Mouse (Mus musculus): ENCODE measurements at regions not wholly inside any gene's neighbourhood (a gene's known extent, or its start where the extent isn't known, plus 50 kb on each side); places are given as distances from the start of the nearest gene placed in this dataset.

GRCm38 (mm10) chr8:116289237-116289636 lies 215.5 kb upstream of the Dynlrb2 start:
- DNase-seq (ENCODE audit: low spot score), result no peak

GRCm38 (mm10) chr8:116283990-116284389 lies 220.8 kb upstream of the Dynlrb2 start:
- no peak for DNase-seq (ENCODE audit: low spot score)

- DNase-seq (ENCODE audit: low spot score), result no peak
Measured at GRCm38 (mm10) chr8:116282341-116282740, 222.4 kb upstream of the Dynlrb2 start.

GRCm38 (mm10) chr8:116275014-116275413 lies 229.8 kb upstream of the Dynlrb2 start:
- no peak for DNase-seq (ENCODE audit: low spot score)

GRCm38 (mm10) chr8:116271238-116271637 lies 233.5 kb upstream of the Dynlrb2 start:
- no peak for DNase-seq (ENCODE audit: low spot score)

- no peak for DNase-seq (ENCODE audit: low spot score)
Measured at GRCm38 (mm10) chr8:116269393-116269792, 235.4 kb upstream of the Dynlrb2 start.

GRCm38 (mm10) chr8:116268685-116269084 lies 236.1 kb upstream of the Dynlrb2 start:
- DNase-seq (ENCODE audit: low spot score), result no peak

- DNase-seq (ENCODE audit: low spot score), result no peak
Measured at GRCm38 (mm10) chr8:116268161-116268560, 236.6 kb upstream of the Dynlrb2 start.

- DNase-seq (ENCODE audit: low spot score), result no peak
Measured at GRCm38 (mm10) chr8:116267021-116267420, 237.8 kb upstream of the Dynlrb2 start.

- DNase-seq (ENCODE audit: low spot score), result no peak
Measured at GRCm38 (mm10) chr8:116265591-116265990, 239.2 kb upstream of the Dynlrb2 start.

GRCm38 (mm10) chr8:116264078-116264477 lies 240.7 kb upstream of the Dynlrb2 start:
- DNase-seq (ENCODE audit: low spot score), result no peak

GRCm38 (mm10) chr8:116261286-116261685 lies 243.5 kb upstream of the Dynlrb2 start:
- no peak for DNase-seq (ENCODE audit: low spot score)

- DNase-seq (ENCODE audit: low spot score), result no peak
Measured at GRCm38 (mm10) chr8:116255398-116255797, 249.4 kb upstream of the Dynlrb2 start.

- no peak for DNase-seq (ENCODE audit: low spot score)
Measured at GRCm38 (mm10) chr8:116252455-116253216, 252.1 kb upstream of the Dynlrb2 start.

- DNase-seq (ENCODE audit: low spot score), result no peak
Measured at GRCm38 (mm10) chr8:116248398-116248797, 256.4 kb upstream of the Dynlrb2 start.

GRCm38 (mm10) chr8:116243493-116243892 lies 261.3 kb upstream of the Dynlrb2 start:
- DNase-seq (ENCODE audit: low spot score), result no peak

- no peak for DNase-seq (ENCODE audit: low spot score)
Measured at GRCm38 (mm10) chr8:116242972-116243371, 261.8 kb upstream of the Dynlrb2 start.

- DNase-seq (ENCODE audit: low spot score), result no peak
Measured at GRCm38 (mm10) chr8:116241987-116242242, 262.9 kb upstream of the Dynlrb2 start.

- DNase-seq (ENCODE audit: low spot score), result no peak
Measured at GRCm38 (mm10) chr8:116241146-116241986, 263.4 kb upstream of the Dynlrb2 start.

- no peak for DNase-seq (ENCODE audit: low spot score)
Measured at GRCm38 (mm10) chr8:116238670-116239069, 266.1 kb upstream of the Dynlrb2 start.

- DNase-seq (ENCODE audit: low spot score), result peak; percentile 48
Measured at GRCm38 (mm10) chr8:116237561-116238100, 267.1 kb upstream of the Dynlrb2 start.

- DNase-seq (ENCODE audit: low spot score), result peak; percentile 62
Measured at GRCm38 (mm10) chr8:116229654-116230136, 275.1 kb upstream of the Dynlrb2 start.

GRCm38 (mm10) chr8:116227003-116227402 lies 277.8 kb upstream of the Dynlrb2 start:
- no peak for DNase-seq (ENCODE audit: low spot score)

All from lung, postnatal 25 days (tissue).